Mouse (Mus musculus) embryonic fibroblast, embryonic 13.5 days (primary cell): ENCODE measurements around the gene Gm12248.

Source experiments
- CTCF ChIP-seq: IDR thresholded peaks from 2 replicates; pipeline ENCODE4 v1.5.1; 2011; ENCODE audit warnings: mild to moderate bottlenecking, control low read depth, low read length, moderate library complexity, borderline replicate concordance; ENCODE audit not compliant: insufficient read depth
- POLR2A ChIP-seq: IDR thresholded peaks from 2 replicates; pipeline ENCODE4 v1.6.1; 2011; ENCODE audit warnings: low read depth, mild to moderate bottlenecking, control low read depth, low read length, moderate library complexity

- TF ChIP-seq POLR2A = no peak
- no peak for TF ChIP-seq CTCF
Observed at GRCm38 (mm10) chr11:58046438-58046837, 46.5 kb downstream of the Gm12248 start.
